9 mouse cellular contexts compared by ENCODE assay signal in genomic region chr9:56725814-56726213, GRCm38 (mm10).
DNase-seq lines count a peak whose midpoint lies in the region; ATAC-seq and TF ChIP-seq lines count a peak whose summit lies in the region.
"Had no signal": no experiment of that assay in that cellular context is flagged by ENCODE, and none has a peak within 500 bp of the region (broad histone marks: within the 10 kb centered on the region; RNA-seq: fewer than 3 reads in every experiment).

No protein-coding gene starts in this region.

- TF ChIP-seq POLR2A in thymus, adult 2 months (IDR thresholded peaks at IDR 0.05; ENCODE audit: control insufficient read depth, extremely low read depth, insufficient read depth, low read length, poor library complexity), result no peak
- no peak for TF ChIP-seq POLR2A in spleen, adult 2 months (IDR thresholded peaks at IDR 0.05; ENCODE audit: low read depth, low read length)

- peaks cover 33% of the 10 kb centered on the region for H3K4me1 ChIP-seq in forebrain, embryonic 10.5 days
- peaks cover 28% of the 10 kb centered on the region for H3K4me1 ChIP-seq in forebrain, embryonic 13.5 days
- H3K4me1 ChIP-seq in thymus, adult 2 months (replicated peaks; ENCODE audit: control insufficient read depth, insufficient read depth, low read length), result no peaks in the 10 kb centered on the region
- peaks cover 18% of the 10 kb centered on the region for H3K4me1 ChIP-seq in limb, embryonic 10.5 days
- H3K4me1 ChIP-seq in spleen, adult 2 months (ENCODE audit: control insufficient read depth, insufficient read depth, insufficient read length), result no peaks in the 10 kb centered on the region

- no peak for ATAC-seq in forebrain, embryonic 13.5 days

- no peak for TF ChIP-seq CTCF in thymus, adult 2 months (IDR thresholded peaks at IDR 0.05; ENCODE audit: borderline replicate concordance, control insufficient read depth, extremely low read depth, insufficient read depth, low read length, poor library complexity)
- peak; percentile 41; the same call in 1 of the 2 replicates for TF ChIP-seq CTCF in spleen, adult 2 months (IDR thresholded peaks at IDR 0.05; ENCODE audit: extremely low read depth, insufficient read depth, insufficient read length, insufficient replicate concordance)

- no peak overlapping the region for H3K4me3 ChIP-seq in forebrain, embryonic 10.5 days
- H3K4me3 ChIP-seq in forebrain, embryonic 13.5 days, result no peak overlapping the region
- no peak overlapping the region for H3K4me3 ChIP-seq in thymus, adult 2 months (ENCODE audit: control insufficient read depth, insufficient read depth, low read length)
- H3K4me3 ChIP-seq in limb, embryonic 10.5 days, result no peak overlapping the region
- H3K4me3 ChIP-seq in spleen, adult 2 months (ENCODE audit: extremely low read depth, insufficient read depth, insufficient read length), result no peak overlapping the region
- H3K4me3 ChIP-seq: neural tube, embryonic 13.5 days had no signal

- WGBS in forebrain, embryonic 10.5 days, result 32% methylated on average over 2 of the region's 2 CpGs
- WGBS in forebrain, embryonic 13.5 days, result 39% methylated on average over 2 of the region's 2 CpGs
- 13% methylated on average over 2 of the region's 2 CpGs for WGBS in thymus, adult 2 months
- WGBS in limb, embryonic 10.5 days, result 32% methylated on average over 2 of the region's 2 CpGs
- WGBS in spleen, adult 2 months, result 22% methylated on average over 2 of the region's 2 CpGs

- no peak overlapping the region for H3K27ac ChIP-seq in forebrain, embryonic 10.5 days
- H3K27ac ChIP-seq in forebrain, embryonic 13.5 days, result no peak overlapping the region
- H3K27ac ChIP-seq in thymus, adult 2 months (ENCODE audit: control insufficient read depth, insufficient read depth, low read length), result no peak overlapping the region
- H3K27ac ChIP-seq in limb, embryonic 10.5 days, result no peak overlapping the region
- no peak overlapping the region for H3K27ac ChIP-seq in spleen, adult 2 months (ENCODE audit: insufficient read depth, low read length)
- H3K27ac ChIP-seq: neural tube, embryonic 13.5 days had no signal

- H3K36me3 ChIP-seq in forebrain, embryonic 10.5 days (replicated peaks), result no peaks in the 10 kb centered on the region
- H3K36me3 ChIP-seq in forebrain, embryonic 13.5 days (ENCODE audit: poor library complexity, severe bottlenecking), result no peaks in the 10 kb centered on the region
- no peaks in the 10 kb centered on the region for H3K36me3 ChIP-seq in thymus, adult 2 months (ENCODE audit: control insufficient read depth, insufficient read depth, low read length)
- H3K36me3 ChIP-seq in limb, embryonic 10.5 days, result no peaks in the 10 kb centered on the region
- H3K36me3 ChIP-seq in spleen, adult 2 months (ENCODE audit: control insufficient read depth, insufficient read depth, low read length), result no peaks in the 10 kb centered on the region
- H3K36me3 ChIP-seq: neural tube, embryonic 13.5 days had no signal

- no peak overlapping the region for H3K9ac ChIP-seq in forebrain, embryonic 13.5 days
- H3K9ac ChIP-seq: neural tube, embryonic 13.5 days had no signal

- intact Hi-C loops in heart, postnatal 36 days (cut with DNase I), result loop anchor here (1.0 kb wide), 1 partner anchor 72 kb away; no protein-coding TSS in a partner anchor

- peak; percentile 26 for DNase-seq in forebrain, embryonic 10.5 days (ENCODE audit: extremely low spot score, low spot score)
- peak; percentile 61 for DNase-seq in thymus, adult 2 months
- no peak for DNase-seq in thymus, adult 18-20 months
- DNase-seq in cerebellum, postnatal 14 days, result peak; percentile 84 to 86
- DNase-seq in heart, postnatal 36 days, result peak; percentile 49 to 73
- DNase-seq in limb, embryonic 10.5 days (ENCODE audit: low spot score), result peak; percentile 56
- peak in 1 of 2 experiments; percentile 22 for DNase-seq in spleen, adult 2 months (ENCODE audit: low read depth in 1 of 2, low spot score in 2 of 2)

- H3K4me2 ChIP-seq in forebrain, embryonic 13.5 days, result no peak overlapping the region
- H3K4me2 ChIP-seq: neural tube, embryonic 13.5 days had no signal

- H3K9me3 ChIP-seq in forebrain, embryonic 10.5 days, result no peaks in the 10 kb centered on the region
- H3K9me3 ChIP-seq in forebrain, embryonic 13.5 days (replicated peaks), result no peaks in the 10 kb centered on the region
- no peaks in the 10 kb centered on the region for H3K9me3 ChIP-seq in limb, embryonic 10.5 days (replicated peaks)
- H3K9me3 ChIP-seq: neural tube, embryonic 13.5 days had no signal

- H3K27me3 ChIP-seq in forebrain, embryonic 10.5 days (ENCODE audit: poor library complexity, severe bottlenecking), result peaks cover 14% of the 10 kb centered on the region
- H3K27me3 ChIP-seq in forebrain, embryonic 13.5 days, result peaks cover 35% of the 10 kb centered on the region
- H3K27me3 ChIP-seq in thymus, adult 2 months (ENCODE audit: control insufficient read depth, insufficient read depth, low read length), result no peaks in the 10 kb centered on the region
- peaks cover 15% of the 10 kb centered on the region; the same call in 1 of the 2 replicates for H3K27me3 ChIP-seq in limb, embryonic 10.5 days (ENCODE audit: low read depth, poor library complexity, severe bottlenecking)
- no peaks in the 10 kb centered on the region for H3K27me3 ChIP-seq in spleen, adult 2 months (ENCODE audit: control insufficient read depth, insufficient read depth, low read length)
- H3K27me3 ChIP-seq: neural tube, embryonic 13.5 days had no signal

Comparison
In these comparisons a context has a peak if more than half of its experiments do, and no peak if none do; other contexts are left out.
1. DNase-seq: peak in forebrain, embryonic 10.5 days (single experiment), thymus, adult 2 months (single experiment), cerebellum, postnatal 14 days (2 of 2), heart, postnatal 36 days (2 of 2) and limb, embryonic 10.5 days (single experiment); none in thymus, adult 18-20 months (0 of 2).